Comparison of ENCODE assay signal across 21 mouse cellular contexts in genomic region chr16:50792960-50793359, GRCm38 (mm10).
DNase-seq lines count a peak whose midpoint lies in the region; ATAC-seq and TF ChIP-seq lines count a peak whose summit lies in the region.
"Had no signal": no experiment of that assay in that cellular context is flagged by ENCODE, and none has a peak within 500 bp of the region (broad histone marks: within the 10 kb centered on the region; RNA-seq: fewer than 3 reads in every experiment).

No protein-coding gene starts in this region.

- WGBS in heart, postnatal 0 days = 72% methylated on average over 2 of the region's 2 CpGs
- WGBS in heart, embryonic 11.5 days (ENCODE audit: insufficient replicate concordance) = 54% methylated on average over 2 of the region's 2 CpGs

- DNase-seq in frontal cortex, postnatal 36 days (ENCODE audit: low spot score in 2 of 2) = no peak
- peak; percentile 29 for DNase-seq in heart, postnatal 0 days (ENCODE audit: low spot score)
- peak in 1 of 2 experiments; percentile 39 for DNase-seq in layer of hippocampus, adult 2 months (ENCODE audit: low spot score in 2 of 2)
- DNase-seq in layer of hippocampus, postnatal 25 days (ENCODE audit: extremely low spot score in 1 of 2, low spot score in 1 of 2) = no peak
- DNase-seq in brain, adult 2 months (ENCODE audit: low read depth, low spot score) = peak; percentile 20
- no peak for DNase-seq in embryo, embryonic 10.5 days (ENCODE audit: low spot score)
- DNase-seq: adrenal gland, postnatal 14 days; cerebellum, adult 11 months; cerebellum, postnatal 10 days; embryo, embryonic 11 days; kidney, adult 11 months; liver; thymus, adult 18-20 months; thymus, postnatal 4 days had no signal

- no peaks in the 10 kb centered on the region for H3K36me3 ChIP-seq in heart, postnatal 0 days (replicated peaks; ENCODE audit: control insufficient read depth, insufficient read depth, low read length)
- H3K36me3 ChIP-seq in heart, embryonic 11.5 days (ENCODE audit: control insufficient read depth, insufficient read depth, low read length) = no peaks in the 10 kb centered on the region
- H3K36me3 ChIP-seq: midbrain, embryonic 15.5 days had no signal

- H3K4me3 ChIP-seq in heart, postnatal 0 days (ENCODE audit: low read depth, low read length) = no peak overlapping the region
- no peak overlapping the region for H3K4me3 ChIP-seq in heart, embryonic 11.5 days (ENCODE audit: low read depth, low read length)
- H3K4me3 ChIP-seq in layer of hippocampus, adult 2 months = no peak overlapping the region
- H3K4me3 ChIP-seq: midbrain, embryonic 15.5 days; myocyte had no signal

- H3K9ac ChIP-seq in heart, postnatal 0 days (replicated peaks; ENCODE audit: low read depth, low read length) = no peak overlapping the region
- no peak overlapping the region for H3K9ac ChIP-seq in heart, embryonic 11.5 days (ENCODE audit: low read depth, low read length)
- H3K9ac ChIP-seq: midbrain, embryonic 15.5 days had no signal

- H3K4me2 ChIP-seq in heart, postnatal 0 days (ENCODE audit: low read depth, low read length) = no peak overlapping the region
- no peak overlapping the region for H3K4me2 ChIP-seq in heart, embryonic 11.5 days
- H3K4me2 ChIP-seq: midbrain, embryonic 15.5 days had no signal

- no peaks in the 10 kb centered on the region for H3K27me3 ChIP-seq in heart, postnatal 0 days (ENCODE audit: control insufficient read depth, insufficient read depth, low read length)
- no peaks in the 10 kb centered on the region for H3K27me3 ChIP-seq in heart, embryonic 11.5 days (ENCODE audit: control insufficient read depth, insufficient read depth, low read length)
- H3K27me3 ChIP-seq: midbrain, embryonic 15.5 days had no signal

- H3K4me1 ChIP-seq in heart, postnatal 0 days (ENCODE audit: control insufficient read depth, insufficient read depth) = 0 out of 2 replicates have a peak, but pooled peaks cover 3% of the 10 kb centered on the region
- no peaks in the 10 kb centered on the region for H3K4me1 ChIP-seq in heart, embryonic 11.5 days (ENCODE audit: control insufficient read depth, insufficient read depth, low read length)
- H3K4me1 ChIP-seq: midbrain, embryonic 15.5 days had no signal

- H3K27ac ChIP-seq in heart, postnatal 0 days (ENCODE audit: low read depth) = peak overlapping the region; percentile 39; the same call in 1 of the 2 replicates
- H3K27ac ChIP-seq in heart, embryonic 11.5 days (ENCODE audit: low read depth, low read length) = no peak overlapping the region
- H3K27ac ChIP-seq in layer of hippocampus, adult 2 months = peak overlapping the region; percentile 61
- H3K27ac ChIP-seq: midbrain, embryonic 15.5 days had no signal

- H3K9me3 ChIP-seq in heart, postnatal 0 days (replicated peaks; ENCODE audit: control insufficient read depth, low read length) = no peaks in the 10 kb centered on the region
- no peaks in the 10 kb centered on the region for H3K9me3 ChIP-seq in heart, embryonic 11.5 days (replicated peaks; ENCODE audit: control insufficient read depth, low read length)
- H3K9me3 ChIP-seq: midbrain, embryonic 15.5 days had no signal

- 0 out of 2 replicates have a peak, but pooled peaks have one; percentile 27 for ATAC-seq in frontal cortex, adult (ENCODE audit: low TSS enrichment)
- no peak; the same call in 1 of the 2 replicates for ATAC-seq in heart, postnatal 0 days (ENCODE audit: insufficient read depth, low read depth)
- ATAC-seq in heart, embryonic 11.5 days (replicated peaks; ENCODE audit: insufficient number of reproducible peaks, low FRiP score, low TSS enrichment) = no peak
- ATAC-seq: activated CD4-positive, CD25-positive, alpha-beta regulatory T cell, adult 4 months; CD4-positive, CD25-positive, alpha-beta regulatory T cell, adult 4 months; midbrain, embryonic 15.5 days; Patski had no signal

- TF ChIP-seq CTCF in heart, postnatal 0 days (IDR thresholded peaks at IDR 0.05; ENCODE audit: low read depth) = no peak
- TF ChIP-seq CTCF in layer of hippocampus, adult 2 months (conservative IDR thresholded peaks at IDR 0.05) = no peak

- no peak for TF ChIP-seq EP300 in heart, postnatal 0 days (IDR thresholded peaks at IDR 0.05; ENCODE audit: low read depth)

Comparison
In these comparisons a context has a peak if more than half of its experiments do, and no peak if none do; other contexts are left out.
1. DNase-seq: peak in heart, postnatal 0 days (single experiment) and brain, adult 2 months (single experiment); none in frontal cortex, postnatal 36 days (0 of 2), layer of hippocampus, postnatal 25 days (0 of 2) and embryo, embryonic 10.5 days (single experiment).